Mouse (Mus musculus) heart, adult 8-10 months (tissue): ENCODE data around the gene Rps12. TPM values are rescaled to one million over a fixed set of nuclear protein-coding genes. Genes with fewer than 3 reads are reported as not detected.
"Not testable (repeated sequence)": the region's sequence is repeated elsewhere in the genome, so short reads cannot be mapped to it uniquely, and the experiment has no call there.

Experiments used
- DNase-seq: peaks from one replicate; pipeline ENCODE4 v3.0.0; 2022; ENCODE audit warnings: low spot score
- total RNA-seq, 4 experiments: library from RNA; stranded (reverse); gene quantifications; 2 replicates each; pipeline ENCODE4 v1.2.4; 2022

Gene Rps12
- total RNA-seq, result 100 to 1,000 TPM; 143 to 253 (median 212) TPM

GRCm38 (mm10) chr10:23787062-23787821 is at the start of gene Rps12:
TSS of gene Rps12 (minus strand) at chr10:23787275.
- DNase-seq, result peak; percentile 99

GRCm38 (mm10) chr10:23836003-23836964 is 49.2 kb upstream of the Rps12 start:
- no peak for DNase-seq

- DNase-seq, result no peak
Observed at GRCm38 (mm10) chr10:23826516-23826915, 39.4 kb upstream of the Rps12 start.

GRCm38 (mm10) chr10:23816241-23816640 is 29.2 kb upstream of the Rps12 start:
- DNase-seq, result no peak

GRCm38 (mm10) chr10:23815168-23815567 is 28.1 kb upstream of the Rps12 start:
- DNase-seq, result peak; percentile 58

- DNase-seq, result no peak
Observed at GRCm38 (mm10) chr10:23812852-23813766, 26.0 kb upstream of the Rps12 start.

- no peak for DNase-seq
Observed at GRCm38 (mm10) chr10:23812438-23812759, 25.3 kb upstream of the Rps12 start.

- peak; percentile 45 for DNase-seq
Observed at GRCm38 (mm10) chr10:23811635-23812437, 24.8 kb upstream of the Rps12 start.

GRCm38 (mm10) chr10:23806201-23806600 is 19.1 kb upstream of the Rps12 start:
- no peak for DNase-seq

GRCm38 (mm10) chr10:23804665-23805064 is 17.6 kb upstream of the Rps12 start:
- no peak for DNase-seq

- no peak for DNase-seq
Observed at GRCm38 (mm10) chr10:23802911-23803310, 15.8 kb upstream of the Rps12 start.

GRCm38 (mm10) chr10:23799933-23800332 is 12.9 kb upstream of the Rps12 start:
- DNase-seq, result no peak

- DNase-seq, result no peak
Observed at GRCm38 (mm10) chr10:23798142-23798541, 11.1 kb upstream of the Rps12 start.

- DNase-seq, result no peak
Observed at GRCm38 (mm10) chr10:23797606-23798005, 10.5 kb upstream of the Rps12 start.

- DNase-seq, result peak; percentile 36
Observed at GRCm38 (mm10) chr10:23796551-23797503, 9.8 kb upstream of the Rps12 start, which contains the start of gene Slc18b1. TSS of gene Slc18b1 (plus strand) at chr10:23796986.

- DNase-seq, result no peak
Observed at GRCm38 (mm10) chr10:23795871-23796520, 8.9 kb upstream of the Rps12 start.

GRCm38 (mm10) chr10:23788056-23788600 is 1.1 kb upstream of the Rps12 start:
- no peak for DNase-seq

- DNase-seq, result not testable (repeated sequence)
Observed at GRCm38 (mm10) chr10:23786631-23787038, 440 bp downstream of the Rps12 start.

GRCm38 (mm10) chr10:23786040-23786439 is 1.0 kb downstream of the Rps12 start:
- no peak for DNase-seq
